Mouse (Mus musculus) MEL (cell line): ENCODE measurements around the gene Cdkn2aipnl. TPM values are rescaled to one million over a fixed set of nuclear protein-coding genes. Genes with fewer than 3 reads are reported as not detected.

Experiments used
- DNase-seq: peaks from one replicate; pipeline ENCODE4 v3.0.0; 2011; ENCODE audit warnings: low read depth, low spot score
- H3K27ac ChIP-seq: 2 replicates; pipeline ENCODE4 v1.5.1; 2012; ENCODE audit warnings: low read depth, mild to moderate bottlenecking, control low read depth, low read length, moderate library complexity; ENCODE audit not compliant: control insufficient read depth
- H3K27me3 ChIP-seq, 2 experiments: fragments of 150-350 bp in 1 of 2; sonication (generic) in 1 of 2; 2 replicates each; pipeline ENCODE4 v1.6.1; 2012; ENCODE audit warnings: low read length in 2 of 2, mild to moderate bottlenecking in 2 of 2, improper control_type of control experiment in 1 of 2, moderate library complexity in 1 of 2; ENCODE audit not compliant: insufficient read depth in 2 of 2, control insufficient read depth in 1 of 2
- H3K36me3 ChIP-seq, 2 experiments: 2 replicates each; pipeline ENCODE4 v1.6.1; 2012 to 2014; ENCODE audit warnings: low read length in 2 of 2, improper control_type of control experiment in 1 of 2, inconsistent platforms in 1 of 2, mild to moderate bottlenecking in 1 of 2; ENCODE audit not compliant: insufficient read depth in 2 of 2, control insufficient read depth in 1 of 2
- H3K4me1 ChIP-seq, 2 experiments: fragments of 150-350 bp in 1 of 2; sonication (generic) in 1 of 2; 2 replicates each; pipeline ENCODE4 v1.6.1; 2012; ENCODE audit warnings: low read length in 2 of 2, improper control_type of control experiment in 1 of 2, mild to moderate bottlenecking in 1 of 2; ENCODE audit not compliant: insufficient read depth in 2 of 2, control insufficient read depth in 1 of 2
- H3K4me3 ChIP-seq, 2 experiments: fragments of 150-350 bp in 1 of 2; sonication (generic) in 1 of 2; 2 replicates each; pipeline ENCODE4 v1.5.1; 2012; ENCODE audit warnings: low read depth in 2 of 2, low read length in 2 of 2, mild to moderate bottlenecking in 2 of 2, moderate library complexity in 2 of 2, control low read depth in 1 of 2, improper control_type of control experiment in 1 of 2; ENCODE audit not compliant: control insufficient read depth in 1 of 2, insufficient read depth in 1 of 2
- H3K79me2 ChIP-seq: 2 replicates; pipeline ENCODE4 v1.6.1; 2012; ENCODE audit warnings: mild to moderate bottlenecking, low read length, moderate library complexity; ENCODE audit not compliant: control insufficient read depth, poor library complexity, insufficient read depth
- H3K9ac ChIP-seq: 2 replicates; pipeline ENCODE4 v1.6.1; 2012; ENCODE audit warnings: low read depth, mild to moderate bottlenecking, control low read depth, low read length, moderate library complexity; ENCODE audit not compliant: control insufficient read depth, poor library complexity, severe bottlenecking
- H3K9me3 ChIP-seq: fragments of 150-350 bp; sonication (generic); replicated peaks from 2 replicates; pipeline ENCODE4 v1.6.1; 2012; ENCODE audit warnings: mild to moderate bottlenecking, low read length, improper control_type of control experiment, moderate library complexity; ENCODE audit not compliant: insufficient read depth
- CHD2 ChIP-seq: IDR thresholded peaks from 2 replicates; pipeline ENCODE4 v1.6.1; 2011; ENCODE audit warnings: low read length, improper control_type of control experiment
- E2F4 ChIP-seq: IDR thresholded peaks from 2 replicates; pipeline ENCODE4 v1.6.1; 2011; ENCODE audit warnings: low read depth, low read length, improper control_type of control experiment, borderline replicate concordance
- GABPA ChIP-seq: IDR thresholded peaks from 2 replicates; pipeline ENCODE4 v1.6.1; 2012; ENCODE audit warnings: low read depth, mild to moderate bottlenecking, inconsistent platforms, low read length, improper control_type of control experiment, moderate library complexity
- GATA1 ChIP-seq: IDR thresholded peaks from 2 replicates; pipeline ENCODE4 v1.6.1; 2011; ENCODE audit warnings: low read depth, low read length, improper control_type of control experiment
- MAFK ChIP-seq: IDR thresholded peaks from 2 replicates; pipeline ENCODE4 v1.6.1; 2011; ENCODE audit warnings: low read depth, mild to moderate bottlenecking, low read length, improper control_type of control experiment, borderline replicate concordance
- MAX ChIP-seq: IDR thresholded peaks from 2 replicates; pipeline ENCODE4 v1.6.1; 2011; ENCODE audit warnings: low read length, improper control_type of control experiment
- MAZ ChIP-seq: IDR thresholded peaks from 2 replicates; pipeline ENCODE4 v1.6.1; 2012; ENCODE audit warnings: low read depth, mild to moderate bottlenecking, inconsistent platforms, low read length, improper control_type of control experiment
- MEF2A ChIP-seq: IDR thresholded peaks from 2 replicates; pipeline ENCODE4 v1.6.1; 2014; ENCODE audit warnings: low read depth, mild to moderate bottlenecking, inconsistent platforms, low read length, improper control_type of control experiment; ENCODE audit not compliant: poor library complexity, insufficient replicate concordance, severe bottlenecking; ENCODE audit errors: extremely low read depth
- MXI1 ChIP-seq: IDR thresholded peaks from 2 replicates; pipeline ENCODE4 v1.6.1; 2011; ENCODE audit warnings: mild to moderate bottlenecking, low read depth, low read length, improper control_type of control experiment
- MYC ChIP-seq: IDR thresholded peaks from 2 replicates; pipeline ENCODE4 v1.6.1; 2011; ENCODE audit warnings: low read depth, mild to moderate bottlenecking, low read length, improper control_type of control experiment, moderate library complexity
- NELFE ChIP-seq: IDR thresholded peaks from 2 replicates; pipeline ENCODE4 v1.6.1; 2011; ENCODE audit warnings: low read depth, low read length, improper control_type of control experiment
- NRF1 ChIP-seq: IDR thresholded peaks from 2 replicates; pipeline ENCODE4 v1.6.1; 2014; ENCODE audit warnings: low read depth, mild to moderate bottlenecking, inconsistent platforms, low read length, improper control_type of control experiment, moderate library complexity; ENCODE audit not compliant: poor library complexity, insufficient read depth, severe bottlenecking
- POLR2A ChIP-seq, 2 experiments: IDR thresholded peaks; 2 replicates each; pipeline ENCODE4 v1.6.1; 2011 to 2012; ENCODE audit warnings: low read length in 2 of 2, mild to moderate bottlenecking in 2 of 2, control low read depth in 1 of 2, improper control_type of control experiment in 1 of 2, low read depth in 1 of 2, moderate library complexity in 1 of 2; ENCODE audit not compliant: control insufficient read depth in 1 of 2, insufficient read depth in 1 of 2, poor library complexity in 1 of 2
- RAD21 ChIP-seq: IDR thresholded peaks from 2 replicates; pipeline ENCODE4 v1.6.1; 2011; ENCODE audit warnings: mild to moderate bottlenecking, low read depth, low read length, improper control_type of control experiment
- RCOR1 ChIP-seq: IDR thresholded peaks from 2 replicates; pipeline ENCODE4 v1.6.1; 2012; ENCODE audit warnings: low read depth, mild to moderate bottlenecking, inconsistent platforms, low read length, improper control_type of control experiment
- SMC3 ChIP-seq: IDR thresholded peaks from 2 replicates; pipeline ENCODE4 v1.6.1; 2011; ENCODE audit warnings: low read depth, low read length, improper control_type of control experiment
- TBP ChIP-seq: IDR thresholded peaks from 2 replicates; pipeline ENCODE4 v1.8.0; 2011; ENCODE audit warnings: low read depth, low read length, improper control_type of control experiment
- USF1 ChIP-seq: IDR thresholded peaks from 2 replicates; pipeline ENCODE4 v1.6.1; 2014; ENCODE audit warnings: low read depth, mild to moderate bottlenecking, inconsistent platforms, low read length, improper control_type of control experiment, moderate library complexity
- ZC3H11A ChIP-seq: IDR thresholded peaks from 2 replicates; pipeline ENCODE4 v1.6.1; 2012; ENCODE audit warnings: low read depth, mild to moderate bottlenecking, inconsistent platforms, low read length, improper control_type of control experiment
- ZNF384 ChIP-seq: IDR thresholded peaks from 2 replicates; pipeline ENCODE4 v1.6.1; 2012; ENCODE audit warnings: low read depth, mild to moderate bottlenecking, inconsistent platforms, low read length, improper control_type of control experiment
- polyA plus RNA-seq, 2 experiments: library from polyadenylated mRNA; stranded (reverse) in 1 of 2; unstranded in 1 of 2; fragments of >175 nt in 1 of 2; fragments of >200 nt in 1 of 2; gene quantifications; 2 replicates each; pipeline versions ENCODE4 v1.2.1 to v1.2.4; 2012; ENCODE audit warnings: low replicate concordance in 2 of 2, low read depth in 1 of 2; ENCODE audit not compliant: insufficient read length in 2 of 2, insufficient read depth in 1 of 2, missing spikeins in 1 of 2
- total RNA-seq: library from RNA; depleted of rRNA; stranded (reverse); fragments of 300-350 nt; gene quantifications from 2 replicates; pipeline ENCODE4 v1.2.3, GENCODE M21; 2012

The Cdkn2aipnl gene
- total and polyA plus RNA-seq, 3 experiments, result 74.5 to 111 TPM; not detected in 1

DNA sequence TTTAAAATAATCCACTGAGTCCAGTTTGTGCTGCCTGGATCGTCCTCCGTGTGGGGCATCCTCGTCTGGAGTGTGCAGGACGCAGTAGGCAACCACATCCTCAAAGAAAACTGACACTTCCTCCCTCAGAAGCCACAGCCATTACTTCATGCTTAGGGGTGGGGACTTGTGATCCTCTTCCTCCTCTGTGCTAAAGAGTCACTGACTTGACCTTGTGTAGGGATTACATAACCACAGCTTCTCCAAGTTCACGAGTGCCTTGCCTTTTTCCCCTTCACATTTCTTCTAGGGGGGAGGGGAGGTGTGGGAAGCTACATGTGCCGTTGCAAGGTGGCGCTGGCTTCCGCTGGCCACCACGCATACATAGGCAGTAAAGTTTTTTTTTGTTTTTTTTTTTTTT is 35.7 kb upstream of the Cdkn2aipnl start:
- H3K9me3 ChIP-seq, result no peaks in the 10 kb centered on the region
- H3K9ac ChIP-seq, result no peak overlapping the region
- no peak overlapping the region for H3K4me3 ChIP-seq
- TF ChIP-seq MAZ (no peak), RAD21 (no peak), GATA1 (no peak), E2F4 (no peak), MYC (no peak)
- peaks cover 0 to under 1% of the 10 kb centered on the region in 2 experiments; a peak in 1 of 4 replicates for H3K36me3 ChIP-seq
- peaks cover 0 to 3% of the 10 kb centered on the region in 2 experiments; a peak in 2 of 4 replicates for H3K4me1 ChIP-seq
- peak; percentile 77 for DNase-seq
- H3K27ac ChIP-seq, result peak overlapping the region; percentile 35; the same call in 1 of the 2 replicates
- H3K27me3 ChIP-seq, result no peaks in the 10 kb centered on the region
- H3K79me2 ChIP-seq, result no peaks in the 10 kb centered on the region

DNA sequence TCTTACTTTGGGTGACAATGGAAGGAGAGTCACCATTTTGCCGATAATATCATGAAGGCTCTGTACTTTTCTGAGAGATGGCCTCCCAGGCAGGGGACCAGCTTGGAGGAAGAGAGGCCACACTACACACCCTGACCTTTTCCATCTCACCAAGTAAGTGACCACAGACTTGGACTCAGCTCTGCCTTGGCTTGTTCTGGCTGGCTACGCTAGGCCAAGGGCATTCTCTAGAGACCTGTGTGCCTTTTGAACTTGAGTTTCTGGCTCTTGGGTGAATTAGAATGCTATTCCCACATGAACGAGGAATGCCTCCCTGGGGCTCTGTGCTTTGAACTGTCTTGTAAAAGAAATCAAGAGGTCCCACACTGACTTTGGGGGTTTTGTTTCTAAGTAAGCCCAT is 33.2 kb upstream of the Cdkn2aipnl start:
- no peak overlapping the region for H3K9ac ChIP-seq
- no peaks in the 10 kb centered on the region for H3K27me3 ChIP-seq
- H3K79me2 ChIP-seq, result no peaks in the 10 kb centered on the region
- no peaks in the 10 kb centered on the region for H3K4me1 ChIP-seq
- no peaks in the 10 kb centered on the region for H3K36me3 ChIP-seq
- H3K4me3 ChIP-seq, result no peak overlapping the region
- H3K9me3 ChIP-seq, result no peaks in the 10 kb centered on the region
- no peak overlapping the region for H3K27ac ChIP-seq
- TF ChIP-seq USF1 (no peak), ZC3H11A (no peak)
- no peak for DNase-seq

DNA sequence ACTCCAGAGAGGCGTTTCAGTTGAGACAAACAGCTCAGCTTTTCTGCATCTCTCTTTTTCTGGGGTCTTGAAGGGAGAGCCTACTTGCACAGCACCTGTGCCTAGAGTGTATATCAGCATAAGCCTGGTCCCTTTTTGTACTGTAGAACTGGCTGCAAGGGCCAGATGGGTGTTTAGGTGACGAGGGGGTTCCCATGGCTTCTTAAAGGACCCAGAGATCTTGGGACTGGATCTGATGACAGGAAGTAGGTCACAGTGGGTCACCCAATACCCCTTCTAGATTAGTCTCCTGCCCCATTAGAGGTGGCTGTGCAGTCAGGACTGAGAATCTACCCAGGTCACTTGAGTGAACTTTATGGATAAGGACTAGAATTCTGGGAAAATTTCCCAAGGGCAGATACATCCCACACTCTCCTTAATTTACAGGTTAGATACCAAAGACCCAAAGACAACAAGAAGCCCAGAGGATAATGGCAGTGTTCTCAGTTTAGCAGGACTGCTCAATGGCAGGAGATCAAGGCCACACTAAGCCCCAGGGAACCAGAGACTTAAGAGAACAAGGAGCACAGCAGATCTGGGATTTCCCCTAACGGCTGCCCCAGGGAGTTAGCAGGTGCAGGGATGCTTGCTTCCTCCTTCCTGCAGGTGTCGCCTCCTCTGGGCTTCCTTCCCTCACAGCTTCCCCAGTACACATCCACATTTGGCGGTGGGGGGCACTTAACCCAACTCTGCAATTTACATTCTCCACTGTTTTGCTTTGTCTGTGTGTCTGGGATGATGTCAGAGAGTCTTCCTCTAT is 31.6 kb upstream of the Cdkn2aipnl start:
- TF ChIP-seq TBP (no peak), MXI1 (no peak), SMC3 (no peak), NELFE (no peak), ZNF384 (no peak), GABPA (no peak), POLR2A (IDR thresholded peaks at IDR 0.05; ENCODE audit: control insufficient read depth in 1 of 2, insufficient read depth in 1 of 2, low read depth in 1 of 2, low read length in 2 of 2, poor library complexity in 1 of 2) (no peak), E2F4 (no peak), RCOR1 (no peak), CHD2 (no peak), NRF1 (no peak), MAFK (no peak), MAX (no peak), GATA1 (no peak), MYC (no peak), MEF2A (no peak)
- no peak overlapping the region for H3K9ac ChIP-seq
- H3K4me1 ChIP-seq, result no peaks in the 10 kb centered on the region
- no peaks in the 10 kb centered on the region for H3K27me3 ChIP-seq
- no peaks in the 10 kb centered on the region for H3K79me2 ChIP-seq
- H3K27ac ChIP-seq, result no peak overlapping the region
- H3K36me3 ChIP-seq, result no peaks in the 10 kb centered on the region
- H3K4me3 ChIP-seq, result no peak overlapping the region
- no peak for DNase-seq
- no peaks in the 10 kb centered on the region for H3K9me3 ChIP-seq
